In genomic region chr9:91420441-91420840, GRCm38 (mm10) we compare ENCODE assay signal across 17 mouse cellular contexts. TPM values are rescaled to one million over a fixed set of nuclear protein-coding genes. Genes with fewer than 3 reads are reported as not detected.
DNase-seq lines count a peak whose midpoint lies in the region; ATAC-seq and TF ChIP-seq lines count a peak whose summit lies in the region.
"Had no signal": no experiment of that assay in that cellular context is flagged by ENCODE, and none has a peak within 500 bp of the region (broad histone marks: within the 10 kb centered on the region; RNA-seq: fewer than 3 reads in every experiment).

No protein-coding gene starts in this region.

- no peak for TF ChIP-seq POLR2A in cerebellum, adult 2 months (IDR thresholded peaks at IDR 0.05; ENCODE audit: borderline replicate concordance, insufficient read depth, low read length)

- no peak for DNase-seq in cerebellum, adult 2 months
- DNase-seq in cerebellum, adult 11-12 months: no peak
- DNase-seq in ZHBTc4 (ENCODE audit: low read depth, low spot score): peak; percentile 9
- DNase-seq in layer of hippocampus, postnatal 10 days (ENCODE audit: low spot score in 2 of 2): no peak
- DNase-seq in layer of hippocampus, adult 18-20 months (ENCODE audit: low spot score in 2 of 2): no peak
- DNase-seq: adrenal gland, postnatal 10 days; cerebellum, adult 8-10 months; heart, adult 2 months; kidney, postnatal 36 days; thymus, adult 18-20 months had no signal

- no peaks in the 10 kb centered on the region for H3K9me3 ChIP-seq in forebrain, embryonic 16.5 days (ENCODE audit: control insufficient read depth, low read length)
- H3K9me3 ChIP-seq in midbrain, embryonic 13.5 days: no peaks in the 10 kb centered on the region

- H3K9ac ChIP-seq in forebrain, embryonic 16.5 days (replicated peaks; ENCODE audit: low read depth, low read length): no peak overlapping the region
- no peak overlapping the region for H3K9ac ChIP-seq in midbrain, embryonic 13.5 days (replicated peaks)
- H3K9ac ChIP-seq: liver, embryonic 14.5 days had no signal

- no peak for TF ChIP-seq CTCF in cerebellum, adult 2 months (IDR thresholded peaks at IDR 0.05; ENCODE audit: borderline replicate concordance, insufficient read depth, low read depth, low read length)

- ATAC-seq in forebrain, embryonic 16.5 days: no peak
- no peak for ATAC-seq in midbrain, embryonic 13.5 days
- ATAC-seq in erythroblast, adult 5-6 weeks (replicated peaks; ENCODE audit: low FRiP score, poor library complexity, severe bottlenecking): no peak
- ATAC-seq: inflammation-experienced regulatory T-cells, adult 6 months had no signal

- no peak overlapping the region for H3K27ac ChIP-seq in cerebellum, adult 2 months (ENCODE audit: insufficient read depth, low read length)
- H3K27ac ChIP-seq in forebrain, embryonic 16.5 days (ENCODE audit: low read length): no peak overlapping the region
- H3K27ac ChIP-seq in midbrain, embryonic 13.5 days: 0 out of 2 replicates have a peak overlapping the region, but pooled peaks have one; percentile 8
- H3K27ac ChIP-seq: heart, adult 2 months; liver, embryonic 14.5 days had no signal

- H3K4me3 ChIP-seq in cerebellum, adult 2 months (replicated peaks; ENCODE audit: insufficient read depth, low read depth, low read length): peak overlapping the region; percentile 42
- H3K4me3 ChIP-seq in forebrain, embryonic 16.5 days (replicated peaks; ENCODE audit: low read length): peak overlapping the region; percentile 20
- peak overlapping the region; percentile 21 for H3K4me3 ChIP-seq in midbrain, embryonic 13.5 days (replicated peaks)
- H3K4me3 ChIP-seq: heart, adult 2 months had no signal

- peak overlapping the region; percentile 35 for H3K4me2 ChIP-seq in forebrain, embryonic 16.5 days (ENCODE audit: low read length)
- peak overlapping the region; percentile 41 for H3K4me2 ChIP-seq in midbrain, embryonic 13.5 days (replicated peaks)

- H3K36me3 ChIP-seq in forebrain, embryonic 16.5 days (ENCODE audit: control insufficient read depth, insufficient read depth): no peaks in the 10 kb centered on the region
- H3K36me3 ChIP-seq in midbrain, embryonic 13.5 days: no peaks in the 10 kb centered on the region

- H3K4me1 ChIP-seq in cerebellum, adult 2 months (ENCODE audit: control insufficient read depth, insufficient read depth, low read length): no peaks in the 10 kb centered on the region
- H3K4me1 ChIP-seq in forebrain, embryonic 16.5 days (replicated peaks; ENCODE audit: control insufficient read depth, insufficient read depth, low read length): peaks cover 3% of the 10 kb centered on the region; the same call in 1 of the 2 replicates
- peaks cover 11% of the 10 kb centered on the region for H3K4me1 ChIP-seq in midbrain, embryonic 13.5 days (replicated peaks)

- H3K27me3 ChIP-seq in cerebellum, adult 2 months (ENCODE audit: control insufficient read depth, insufficient read depth, low read length): no peaks in the 10 kb centered on the region; the same call in 1 of the 2 replicates
- peaks cover 52% of the 10 kb centered on the region for H3K27me3 ChIP-seq in forebrain, embryonic 16.5 days (replicated peaks; ENCODE audit: control insufficient read depth, insufficient read depth, low read length)
- peaks cover 68% of the 10 kb centered on the region for H3K27me3 ChIP-seq in midbrain, embryonic 13.5 days

- WGBS in cerebellum, adult 2 months: 7% methylated on average over 18 of the region's 18 CpGs
- WGBS in forebrain, embryonic 16.5 days: under 1% methylated on average over 18 of the region's 18 CpGs
- whole genome bisulfite sequencing in midbrain, embryonic 13.5 days: under 1% methylated on average over 18 of the region's 18 CpGs

RNA-seq across cellular contexts. Expression of gene Zic1, which starts 54.8 kb away (rescaled TPM):
- 1,121 and 1,289 TPM in 2 replicates for polyA plus RNA-seq in cerebellum, adult 2 months (2012; rRNA removed)
- polyA plus RNA-seq in forebrain, embryonic 16.5 days (2015; fragmentation: Nextera tagmentation; extraction: Ambion mirVana): 4.5 and 8.0 TPM in 2 replicates
- 14.8 and 16.4 TPM in 2 replicates for polyA plus RNA-seq in midbrain, embryonic 13.5 days (2015; fragmentation: Nextera tagmentation; extraction: Ambion mirVana)
- 10 to 100 TPM; 16.7 to 25.1 TPM for total RNA-seq in layer of hippocampus, postnatal 10 days (2021)
- not detected in 2 replicates for total RNA-seq in erythroblast, adult 5-6 weeks (2015; ENCODE audit: low replicate concordance)
- not detected in 2 replicates for total RNA-seq in erythroblast, adult 5-6 weeks (2017; ENCODE audit: low replicate concordance)
- 10 to 100 TPM; 10.1 to 10.3 TPM for total RNA-seq in layer of hippocampus, adult 18-20 months (2021)
- total RNA-seq: heart, adult 2 months; megakaryocyte progenitor cell, adult 5-6 weeks; MEL had no signal
- polyA plus RNA-seq: inflammation-experienced regulatory T-cells, adult 6 months had no signal

RNA-seq across cellular contexts. Expression of gene Zic4, which starts 58.2 kb away (rescaled TPM):
- 37.4 and 45.3 TPM in 2 replicates for polyA plus RNA-seq in cerebellum, adult 2 months (2012; rRNA removed)
- polyA plus RNA-seq in forebrain, embryonic 16.5 days (2015; fragmentation: Nextera tagmentation; extraction: Ambion mirVana): 28.3 and 47.6 TPM in 2 replicates
- 53.2 and 56.6 TPM in 2 replicates for polyA plus RNA-seq in midbrain, embryonic 13.5 days (2015; fragmentation: Nextera tagmentation; extraction: Ambion mirVana)
- 1 to 10 TPM; 7.1 to 7.5 TPM for total RNA-seq in layer of hippocampus, postnatal 10 days (2021)
- total RNA-seq in erythroblast, adult 5-6 weeks (2015; ENCODE audit: low replicate concordance): not detected in 2 replicates
- total RNA-seq in erythroblast, adult 5-6 weeks (2017; ENCODE audit: low replicate concordance): 0.28 TPM in 1 of 2 replicates, not detected in the other
- total RNA-seq in layer of hippocampus, adult 18-20 months (2021): 1 to 10 TPM; 1.4 to 4.1 TPM
- total RNA-seq: adrenal gland, postnatal 10 days; heart, adult 2 months; megakaryocyte progenitor cell, adult 5-6 weeks; MEL had no signal
- polyA plus RNA-seq: heart, adult 2 months; inflammation-experienced regulatory T-cells, adult 6 months had no signal

Comparison
In these comparisons a context has a peak if more than half of its experiments do, and no peak if none do; other contexts are left out.
1. RNA of gene Zic1, which starts 54.8 kb away (total RNA-seq): 16.7 to 25.1 TPM in layer of hippocampus, postnatal 10 days and 10.1 to 10.3 TPM in layer of hippocampus, adult 18-20 months; not detected in erythroblast, adult 5-6 weeks; every median in the first group is over 10 times any median in the second.
2. Peak in every context shown above with its lines, with median percentiles within 50 percentile points of each other: H3K4me3 ChIP-seq.